Mouse (Mus musculus): ENCODE results near the gene Mcm5. TPM values are rescaled to one million over a fixed set of nuclear protein-coding genes. Genes with fewer than 3 reads are reported as not detected.

Gene Mcm5
- 41.0 and 42.9 TPM in 2 replicates for polyA plus RNA-seq (2015; fragmentation: Nextera tagmentation; extraction: Ambion mirVana)

DNA sequence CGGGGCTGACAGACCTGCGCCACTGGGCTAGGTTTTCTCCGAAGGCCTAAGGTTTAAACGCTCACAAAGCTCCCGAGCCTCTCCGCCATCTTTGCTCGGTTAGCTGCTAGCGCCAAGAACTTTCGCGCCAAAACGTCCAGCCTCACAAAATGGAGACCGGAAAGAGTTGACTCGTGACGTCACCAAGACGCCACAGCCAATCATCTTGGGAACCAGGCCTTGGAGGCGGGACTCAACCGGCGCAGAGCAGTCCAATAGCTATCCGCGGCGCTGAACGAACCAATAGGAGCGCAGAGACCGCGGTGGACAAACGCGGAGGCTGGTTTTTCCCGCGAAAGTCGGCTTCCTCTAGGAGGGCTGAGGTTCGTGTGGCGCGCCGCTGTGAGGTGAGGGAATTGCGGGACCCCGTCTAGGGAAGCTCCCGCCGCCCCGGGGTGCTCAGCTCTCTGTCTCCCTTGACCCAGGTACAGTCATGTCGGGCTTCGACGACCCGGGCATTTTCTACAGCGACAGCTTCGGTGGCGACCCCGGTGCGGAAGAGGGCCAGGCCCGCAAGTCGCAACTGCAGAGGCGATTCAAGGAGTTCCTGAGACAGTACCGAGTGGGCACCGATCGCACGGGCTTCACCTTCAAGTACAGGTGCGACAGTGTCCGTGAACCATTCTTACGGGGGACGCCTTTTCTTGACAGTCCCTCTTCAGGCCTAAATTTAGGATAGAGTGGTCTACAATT is at the start of gene Mcm5:
TSS of gene Mcm5 (plus strand) at position 334 of the 732 bp plus-strand sequence.
- peak within 1 kb of the TSS; percentile 52 for H3K9ac ChIP-seq
- peak within 1 kb of the TSS; percentile 82 for H3K27ac ChIP-seq (replicated peaks)
- ATAC-seq (ENCODE audit: low FRiP score, low read depth): peak; percentile 99
- no peaks in the 10 kb centered on the region for H3K27me3 ChIP-seq
- H3K9me3 ChIP-seq: no peaks in the 10 kb centered on the region
- H3K4me1 ChIP-seq (replicated peaks): peaks cover 14% of the 10 kb centered on the region
- H3K4me2 ChIP-seq: peak within 1 kb of the TSS; percentile 83
- WGBS: under 1% methylated on average over 59 of the region's 59 CpGs
- H3K4me3 ChIP-seq: peak within 1 kb of the TSS; percentile 72
- H3K36me3 ChIP-seq: 0 out of 2 replicates have a peak, but pooled peaks cover 5% of the 10 kb centered on the region

- WGBS: 87% methylated on average over 6 of the region's 6 CpGs
- ATAC-seq (ENCODE audit: low FRiP score, low read depth): no peak
- no peaks in the 10 kb centered on the region for H3K9me3 ChIP-seq
- H3K27ac ChIP-seq (replicated peaks): no peak overlapping the region
- H3K4me1 ChIP-seq (replicated peaks): no peaks in the 10 kb centered on the region
- no peak overlapping the region for H3K4me2 ChIP-seq
- H3K9ac ChIP-seq: no peak overlapping the region
- no peak overlapping the region for H3K4me3 ChIP-seq
- H3K36me3 ChIP-seq: peaks cover 11% of the 10 kb centered on the region; the same call in 1 of the 2 replicates
- no peaks in the 10 kb centered on the region for H3K27me3 ChIP-seq
Measured at GRCm38 (mm10) chr8:75060022-75060421, 49.3 kb upstream of the Mcm5 start.

DNA sequence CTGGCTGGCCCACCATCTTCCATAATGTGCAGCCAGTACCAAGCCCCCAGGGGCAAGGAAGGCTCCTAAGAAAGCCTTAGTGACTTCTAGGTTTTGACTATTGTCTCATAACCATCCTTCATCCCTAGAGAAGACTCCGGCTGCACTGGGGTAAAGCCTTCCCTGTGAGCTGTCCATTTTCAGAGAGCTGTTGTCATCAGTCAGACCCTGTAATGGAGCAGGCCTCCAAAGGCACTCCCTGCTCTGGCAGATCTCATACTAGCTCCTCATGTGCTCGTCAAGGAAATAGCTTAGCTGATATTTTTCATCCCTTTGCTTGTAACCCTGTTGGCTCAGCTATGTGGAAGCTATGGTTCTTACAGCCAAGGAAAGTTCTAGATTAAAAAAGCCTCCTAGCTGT is 48.6 kb upstream of the Mcm5 start:
- WGBS: 90% methylated on average over 2 of the region's 2 CpGs
- Histone ChIP-seq H3K9ac (no peak overlapping the region), H3K4me2 (no peak overlapping the region), H3K4me1 (replicated peaks) (no peaks in the 10 kb centered on the region), H3K27ac (replicated peaks) (no peak overlapping the region), H3K4me3 (no peak overlapping the region), H3K9me3 (no peaks in the 10 kb centered on the region), H3K36me3 (peaks cover 14% of the 10 kb centered on the region; the same call in 1 of the 2 replicates), H3K27me3 (no peaks in the 10 kb centered on the region)
- ATAC-seq (ENCODE audit: low FRiP score, low read depth): no peak

GRCm38 (mm10) chr8:75063290-75063689 is 46.1 kb upstream of the Mcm5 start:
- H3K4me3 ChIP-seq: no peak overlapping the region
- H3K4me2 ChIP-seq: no peak overlapping the region
- no peaks in the 10 kb centered on the region for H3K4me1 ChIP-seq (replicated peaks)
- ATAC-seq (ENCODE audit: low FRiP score, low read depth): no peak
- H3K27ac ChIP-seq (replicated peaks): no peak overlapping the region
- peaks cover 9% of the 10 kb centered on the region; the same call in 1 of the 2 replicates for H3K36me3 ChIP-seq
- no peaks in the 10 kb centered on the region for H3K9me3 ChIP-seq
- no peak overlapping the region for H3K9ac ChIP-seq
- H3K27me3 ChIP-seq: no peaks in the 10 kb centered on the region
- WGBS: 86% methylated on average over 3 of the region's 3 CpGs

- H3K9me3 ChIP-seq: no peaks in the 10 kb centered on the region
- no peaks in the 10 kb centered on the region for H3K27me3 ChIP-seq
- H3K27ac ChIP-seq (replicated peaks): no peak overlapping the region
- ATAC-seq (ENCODE audit: low FRiP score, low read depth): no peak
- no peaks in the 10 kb centered on the region for H3K4me1 ChIP-seq (replicated peaks)
- no peak overlapping the region for H3K4me3 ChIP-seq
- H3K4me2 ChIP-seq: no peak overlapping the region
- H3K36me3 ChIP-seq: peaks cover 9% of the 10 kb centered on the region; the same call in 1 of the 2 replicates
- WGBS: 93% methylated on average over 3 of the region's 3 CpGs
- H3K9ac ChIP-seq: no peak overlapping the region
Measured at GRCm38 (mm10) chr8:75064790-75065189, 44.6 kb upstream of the Mcm5 start.

DNA sequence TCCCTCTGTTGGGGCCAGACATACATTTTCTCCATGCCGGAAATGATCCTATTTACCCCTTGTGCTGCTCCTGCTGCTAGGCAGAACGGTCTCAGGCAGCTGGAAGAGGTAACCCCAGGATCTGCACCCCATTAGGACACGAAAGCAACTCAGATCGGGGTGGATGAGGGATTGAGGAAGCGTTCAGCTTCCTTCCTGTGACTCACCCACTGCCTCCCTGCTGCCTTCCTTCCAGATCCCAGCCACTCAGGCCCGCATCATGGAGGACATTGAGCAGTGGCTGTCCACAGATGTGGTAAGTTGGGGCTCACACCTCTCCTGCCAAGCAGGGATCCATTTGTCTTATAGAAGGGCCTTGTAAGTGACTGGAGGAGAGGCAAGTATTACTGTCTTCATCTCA is 42.1 kb upstream of the Mcm5 start:
- no peak for ATAC-seq (ENCODE audit: low FRiP score, low read depth)
- Histone ChIP-seq H3K9ac (no peak overlapping the region), H3K4me1 (replicated peaks) (no peaks in the 10 kb centered on the region), H3K27ac (replicated peaks) (no peak overlapping the region), H3K36me3 (peaks cover 9% of the 10 kb centered on the region; the same call in 1 of the 2 replicates), H3K4me3 (no peak overlapping the region), H3K9me3 (no peaks in the 10 kb centered on the region), H3K4me2 (no peak overlapping the region), H3K27me3 (no peaks in the 10 kb centered on the region)
- WGBS: 85% methylated on average over 6 of the region's 6 CpGs

- Histone ChIP-seq H3K4me3 (no peak overlapping the region), H3K9ac (no peak overlapping the region), H3K27ac (replicated peaks) (no peak overlapping the region), H3K27me3 (no peaks in the 10 kb centered on the region), H3K4me2 (no peak overlapping the region), H3K9me3 (no peaks in the 10 kb centered on the region), H3K4me1 (replicated peaks) (no peaks in the 10 kb centered on the region), H3K36me3 (no peaks in the 10 kb centered on the region)
- no peak for ATAC-seq (ENCODE audit: low FRiP score, low read depth)
- WGBS: 80% methylated on average over 1 of the region's 1 CpGs
Measured at GRCm38 (mm10) chr8:75070297-75070696, 39.1 kb upstream of the Mcm5 start.

- WGBS: 26% methylated on average over 4 of the region's 4 CpGs
- Histone ChIP-seq H3K4me1 (replicated peaks) (no peaks in the 10 kb centered on the region), H3K9ac (no peak overlapping the region), H3K4me3 (no peak overlapping the region), H3K9me3 (no peaks in the 10 kb centered on the region), H3K4me2 (no peak overlapping the region), H3K36me3 (no peaks in the 10 kb centered on the region), H3K27me3 (no peaks in the 10 kb centered on the region), H3K27ac (replicated peaks) (no peak overlapping the region)
- ATAC-seq (ENCODE audit: low FRiP score, low read depth): peak; percentile 88
Measured at GRCm38 (mm10) chr8:75071627-75072346, 37.6 kb upstream of the Mcm5 start.

DNA sequence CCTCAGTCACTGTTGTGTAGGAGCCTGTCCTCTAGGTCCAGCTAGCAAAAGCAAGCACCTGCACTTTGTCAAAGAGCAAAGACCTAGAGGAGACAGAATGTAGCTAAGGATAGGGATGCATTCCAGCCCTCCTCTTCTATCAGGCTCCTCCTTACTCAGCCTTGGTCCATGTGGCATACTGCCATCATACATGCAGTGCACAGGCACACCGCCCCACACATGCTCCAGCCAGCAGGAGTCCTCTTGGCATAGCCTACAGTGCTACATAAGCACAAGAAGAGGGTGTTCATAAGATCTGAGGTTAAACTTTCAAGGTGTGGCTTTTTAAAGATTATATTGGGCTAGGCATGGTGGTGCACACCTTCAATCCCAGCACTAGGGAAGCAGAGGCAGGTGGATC is 34.5 kb upstream of the Mcm5 start:
- H3K4me2 ChIP-seq: no peak overlapping the region
- H3K27ac ChIP-seq (replicated peaks): no peak overlapping the region
- H3K4me1 ChIP-seq (replicated peaks): no peaks in the 10 kb centered on the region
- H3K36me3 ChIP-seq: no peaks in the 10 kb centered on the region
- no peak overlapping the region for H3K9ac ChIP-seq
- H3K9me3 ChIP-seq: no peaks in the 10 kb centered on the region
- no peaks in the 10 kb centered on the region for H3K27me3 ChIP-seq
- ATAC-seq (ENCODE audit: low FRiP score, low read depth): no peak
- H3K4me3 ChIP-seq: no peak overlapping the region
- 79% methylated on average over 1 of the region's 1 CpGs for WGBS

DNA sequence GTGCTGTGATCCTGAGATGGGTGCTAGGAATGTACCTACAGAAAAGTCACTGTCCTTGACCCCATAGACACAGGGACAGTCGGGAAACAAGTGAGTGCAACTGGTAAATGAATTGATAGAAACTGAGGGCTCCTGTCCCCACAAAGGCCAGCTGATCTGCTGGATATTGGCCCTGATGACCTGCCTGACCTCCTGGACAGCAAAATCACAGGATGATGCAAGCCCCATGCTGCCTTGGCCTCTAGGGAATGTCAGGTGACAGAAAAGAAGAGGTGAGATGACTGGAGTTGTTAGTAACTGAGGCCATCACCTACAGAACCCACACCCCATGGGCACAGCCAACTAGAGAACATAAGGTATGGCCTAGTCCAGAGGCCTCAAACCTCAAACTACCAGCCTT is 31.2 kb upstream of the Mcm5 start:
- no peaks in the 10 kb centered on the region for H3K36me3 ChIP-seq
- 92% methylated on average over 1 of the region's 1 CpGs for WGBS
- no peaks in the 10 kb centered on the region for H3K27me3 ChIP-seq
- no peak overlapping the region for H3K4me2 ChIP-seq
- H3K4me3 ChIP-seq: no peak overlapping the region
- no peaks in the 10 kb centered on the region for H3K4me1 ChIP-seq (replicated peaks)
- ATAC-seq (ENCODE audit: low FRiP score, low read depth): no peak
- no peak overlapping the region for H3K27ac ChIP-seq (replicated peaks)
- no peaks in the 10 kb centered on the region for H3K9me3 ChIP-seq
- H3K9ac ChIP-seq: no peak overlapping the region

GRCm38 (mm10) chr8:75078851-75079250 is 30.5 kb upstream of the Mcm5 start:
- Histone ChIP-seq H3K36me3 (no peaks in the 10 kb centered on the region), H3K27ac (replicated peaks) (no peak overlapping the region), H3K4me3 (no peak overlapping the region), H3K9me3 (no peaks in the 10 kb centered on the region), H3K4me2 (no peak overlapping the region), H3K9ac (no peak overlapping the region), H3K4me1 (replicated peaks) (peaks cover 3% of the 10 kb centered on the region; the same call in 1 of the 2 replicates), H3K27me3 (no peaks in the 10 kb centered on the region)
- no peak for ATAC-seq (ENCODE audit: low FRiP score, low read depth)
- 94% methylated on average over 9 of the region's 9 CpGs for WGBS

DNA sequence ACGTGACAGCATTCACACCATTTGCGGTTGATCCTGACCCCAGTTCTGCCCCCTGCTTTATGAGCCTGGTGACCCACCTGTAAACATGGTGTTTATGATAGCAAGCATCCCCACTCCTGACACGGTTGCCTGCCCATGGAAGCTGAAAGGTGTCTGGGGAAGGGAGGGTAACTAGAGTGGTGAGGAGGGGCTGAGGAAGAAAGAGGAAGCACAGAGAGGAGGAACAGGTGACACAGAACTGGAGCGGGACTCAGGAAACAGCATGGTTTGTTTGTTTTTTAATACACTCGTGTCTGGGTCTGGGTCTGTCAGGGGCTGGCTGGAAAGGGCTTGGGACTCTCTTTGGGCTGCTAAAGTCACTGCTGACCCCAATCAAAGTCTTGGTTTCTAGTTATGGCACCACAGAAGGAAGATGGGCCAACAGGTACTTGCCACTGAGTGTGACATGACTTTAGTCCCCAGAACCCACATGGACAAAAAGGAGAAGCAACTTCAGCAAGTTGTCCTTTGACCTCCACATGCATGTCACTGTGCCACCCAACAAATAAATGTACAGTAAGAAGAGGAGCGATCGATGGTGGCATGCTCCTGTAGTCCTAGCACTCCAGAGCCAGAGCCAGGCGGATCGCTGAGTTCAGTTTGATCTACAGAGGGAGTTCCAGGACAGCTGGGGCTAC is 27.9 kb upstream of the Mcm5 start:
- Histone ChIP-seq H3K27me3 (no peaks in the 10 kb centered on the region), H3K4me2 (no peak overlapping the region), H3K9me3 (no peaks in the 10 kb centered on the region), H3K36me3 (no peaks in the 10 kb centered on the region), H3K9ac (no peak overlapping the region), H3K27ac (replicated peaks) (no peak overlapping the region), H3K4me3 (no peak overlapping the region), H3K4me1 (replicated peaks) (peaks cover 5% of the 10 kb centered on the region; the same call in 1 of the 2 replicates)
- no peak for ATAC-seq (ENCODE audit: low FRiP score, low read depth)
- 85% methylated on average over 9 of the region's 9 CpGs for WGBS
